Mouse (Mus musculus): Measurements from ENCODE around the gene Ass1. TPM values are rescaled to one million over a fixed set of nuclear protein-coding genes. Genes with fewer than 3 reads are reported as not detected.

The Ass1 gene
- total and polyA plus RNA-seq, 2 experiments = 3,064 to 3,470 TPM

DNA sequence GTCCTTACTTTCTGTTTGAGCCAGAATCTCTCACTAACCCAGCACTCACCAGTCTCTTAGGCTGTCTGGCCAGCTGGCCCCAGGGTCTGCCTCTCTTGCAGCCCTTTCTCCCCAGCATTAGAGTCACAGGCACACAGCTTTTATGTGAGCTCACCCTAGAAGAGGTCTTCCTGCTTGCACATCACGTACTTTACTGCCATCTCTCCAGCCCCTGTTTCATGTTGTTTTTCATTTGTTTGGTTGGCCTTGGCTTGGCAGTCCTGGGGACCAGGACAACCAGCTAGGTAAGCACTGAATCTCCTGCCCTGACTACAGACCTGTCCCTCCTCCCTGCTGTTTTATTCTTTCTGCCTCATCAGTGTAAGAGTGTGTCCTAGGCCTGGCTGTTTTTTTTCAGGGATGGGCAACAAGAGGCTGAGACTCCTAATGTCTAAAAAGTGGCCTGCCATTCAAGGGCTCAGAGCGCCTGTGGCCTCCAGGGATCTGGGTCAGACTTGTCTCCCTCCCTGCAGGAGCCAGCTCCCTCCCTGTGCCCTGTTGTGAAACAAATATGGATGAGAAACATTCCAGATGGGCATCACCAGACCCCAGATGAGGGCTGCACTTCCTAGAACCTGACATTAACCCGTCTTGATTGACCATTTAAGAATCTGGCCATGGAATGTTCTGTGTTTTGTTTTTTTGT, 21.1 kb upstream of the Ass1 start:
- Histone ChIP-seq H3K9ac (ENCODE audit: low read depth, low read length) (no peak overlapping the region), H3K36me3 (ENCODE audit: control insufficient read depth, insufficient read depth, low read length) (no peaks in the 10 kb centered on the region), H3K27me3 (ENCODE audit: control insufficient read depth, insufficient read depth, low read length) (no peaks in the 10 kb centered on the region), H3K4me1 (ENCODE audit: control insufficient read depth, insufficient read depth, low read length) (peaks cover 7% of the 10 kb centered on the region), H3K4me3 (ENCODE audit: insufficient read depth, low read depth, low read length) (no peak overlapping the region), H3K79me2 (ENCODE audit: control insufficient read depth, insufficient read depth, low read length) (no peaks in the 10 kb centered on the region), H3K27ac (replicated peaks; ENCODE audit: insufficient read depth, low read depth, low read length) (no peak overlapping the region)
- WGBS = 62% methylated on average over 3 of the region's 3 CpGs
- no peak for DNase-seq (ENCODE audit: extremely low read depth, low read depth, low spot score)
- TF ChIP-seq POLR2A (IDR thresholded peaks at IDR 0.05; ENCODE audit: extremely low read depth, insufficient read depth, low read length) = no peak
- no peak for TF ChIP-seq CTCF (IDR thresholded peaks at IDR 0.05; ENCODE audit: low read depth, low read length)

- no peaks in the 10 kb centered on the region for H3K36me3 ChIP-seq (ENCODE audit: control insufficient read depth, insufficient read depth, low read length)
- H3K9ac ChIP-seq (ENCODE audit: low read depth, low read length) = no peak overlapping the region
- H3K4me3 ChIP-seq (ENCODE audit: insufficient read depth, low read depth, low read length) = no peak overlapping the region
- 48% methylated on average over 4 of the region's 4 CpGs for WGBS
- H3K27me3 ChIP-seq (ENCODE audit: control insufficient read depth, insufficient read depth, low read length) = no peaks in the 10 kb centered on the region
- no peaks in the 10 kb centered on the region for H3K79me2 ChIP-seq (ENCODE audit: control insufficient read depth, insufficient read depth, low read length)
- H3K4me1 ChIP-seq (ENCODE audit: control insufficient read depth, insufficient read depth, low read length) = peaks cover 10% of the 10 kb centered on the region
- no peak for DNase-seq (ENCODE audit: extremely low read depth, low read depth, low spot score)
- TF ChIP-seq CTCF (IDR thresholded peaks at IDR 0.05; ENCODE audit: low read depth, low read length) (no peak), POLR2A (IDR thresholded peaks at IDR 0.05; ENCODE audit: extremely low read depth, insufficient read depth, low read length) (0 out of 2 replicates have a peak, but pooled peaks have one; percentile 10)
- no peak overlapping the region for H3K27ac ChIP-seq (replicated peaks; ENCODE audit: insufficient read depth, low read depth, low read length)
Measured at GRCm38 (mm10) chr2:31449441-31449815, 20.6 kb upstream of the Ass1 start.

GRCm38 (mm10) chr2:31449902-31450301, 20.1 kb upstream of the Ass1 start:
- H3K27me3 ChIP-seq (ENCODE audit: control insufficient read depth, insufficient read depth, low read length) = no peaks in the 10 kb centered on the region
- DNase-seq (ENCODE audit: extremely low read depth, low read depth, low spot score) = no peak
- TF ChIP-seq CTCF (IDR thresholded peaks at IDR 0.05; ENCODE audit: low read depth, low read length) = no peak
- no peak for TF ChIP-seq POLR2A (IDR thresholded peaks at IDR 0.05; ENCODE audit: extremely low read depth, insufficient read depth, low read length)
- 95% methylated on average over 4 of the region's 4 CpGs for WGBS
- H3K4me1 ChIP-seq (ENCODE audit: control insufficient read depth, insufficient read depth, low read length) = peaks cover 14% of the 10 kb centered on the region
- no peak overlapping the region for H3K9ac ChIP-seq (ENCODE audit: low read depth, low read length)
- no peak overlapping the region for H3K4me3 ChIP-seq (ENCODE audit: insufficient read depth, low read depth, low read length)
- H3K79me2 ChIP-seq (ENCODE audit: control insufficient read depth, insufficient read depth, low read length) = no peaks in the 10 kb centered on the region
- H3K27ac ChIP-seq (replicated peaks; ENCODE audit: insufficient read depth, low read depth, low read length) = no peak overlapping the region
- H3K36me3 ChIP-seq (ENCODE audit: control insufficient read depth, insufficient read depth, low read length) = no peaks in the 10 kb centered on the region

DNA sequence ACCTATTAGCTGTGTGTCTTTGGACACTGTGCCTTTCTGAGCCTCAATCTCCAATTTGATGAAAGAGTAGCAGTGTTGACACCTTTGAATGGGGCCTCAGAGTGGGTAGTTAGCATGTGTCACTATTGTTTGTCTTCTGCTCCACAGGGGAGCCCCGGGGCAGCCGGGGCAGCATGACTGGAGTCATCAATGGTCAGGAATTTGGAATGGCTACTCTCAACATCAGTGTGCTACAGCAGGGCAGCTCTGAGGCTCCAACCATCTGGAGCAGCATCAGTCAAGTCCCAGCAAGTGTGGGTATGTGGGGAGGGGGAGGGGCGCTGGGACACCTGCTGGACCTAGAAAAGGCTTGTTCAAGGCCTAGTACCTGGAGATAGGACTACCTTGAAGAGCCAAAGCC, 19.3 kb upstream of the Ass1 start:
- H3K27me3 ChIP-seq (ENCODE audit: control insufficient read depth, insufficient read depth, low read length) = no peaks in the 10 kb centered on the region
- no peak overlapping the region for H3K4me3 ChIP-seq (ENCODE audit: insufficient read depth, low read depth, low read length)
- no peak overlapping the region for H3K27ac ChIP-seq (replicated peaks; ENCODE audit: insufficient read depth, low read depth, low read length)
- H3K79me2 ChIP-seq (ENCODE audit: control insufficient read depth, insufficient read depth, low read length) = no peaks in the 10 kb centered on the region
- H3K9ac ChIP-seq (ENCODE audit: low read depth, low read length) = no peak overlapping the region
- TF ChIP-seq CTCF (IDR thresholded peaks at IDR 0.05; ENCODE audit: low read depth, low read length) (no peak), POLR2A (IDR thresholded peaks at IDR 0.05; ENCODE audit: extremely low read depth, insufficient read depth, low read length) (0 out of 2 replicates have a peak, but pooled peaks have one; percentile 11)
- DNase-seq (ENCODE audit: extremely low read depth, low read depth, low spot score) = no peak
- 39% methylated on average over 3 of the region's 3 CpGs for WGBS
- peaks cover 20% of the 10 kb centered on the region for H3K4me1 ChIP-seq (ENCODE audit: control insufficient read depth, insufficient read depth, low read length)
- no peaks in the 10 kb centered on the region for H3K36me3 ChIP-seq (ENCODE audit: control insufficient read depth, insufficient read depth, low read length)

DNA sequence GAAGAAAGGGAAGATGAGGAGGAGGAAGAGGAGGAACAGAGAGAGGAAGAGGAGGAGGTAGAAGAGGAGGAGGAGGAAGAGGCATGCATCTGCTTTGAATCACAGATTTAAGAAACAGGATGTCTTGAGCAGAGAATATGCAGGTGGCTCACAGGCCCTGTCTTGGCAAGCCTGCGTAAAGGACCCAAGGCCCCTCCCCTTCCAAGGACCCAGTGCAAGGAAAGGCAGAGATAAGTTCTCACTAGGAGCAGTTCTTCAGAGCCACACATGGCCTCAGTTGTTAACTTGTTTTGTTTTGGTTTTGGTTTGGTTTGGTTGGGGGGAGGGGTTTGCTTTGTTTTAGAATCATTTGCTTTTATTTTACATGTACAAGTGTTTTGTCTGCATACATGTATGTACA, 18.5 kb upstream of the Ass1 start:
- TF ChIP-seq POLR2A (IDR thresholded peaks at IDR 0.05; ENCODE audit: extremely low read depth, insufficient read depth, low read length) (no peak), CTCF (IDR thresholded peaks at IDR 0.05; ENCODE audit: low read depth, low read length) (no peak)
- H3K4me3 ChIP-seq (ENCODE audit: insufficient read depth, low read depth, low read length) = no peak overlapping the region
- H3K27ac ChIP-seq (replicated peaks; ENCODE audit: insufficient read depth, low read depth, low read length) = no peak overlapping the region
- DNase-seq (ENCODE audit: extremely low read depth, low read depth, low spot score) = no peak
- no peak overlapping the region for H3K9ac ChIP-seq (ENCODE audit: low read depth, low read length)
- no peaks in the 10 kb centered on the region for H3K36me3 ChIP-seq (ENCODE audit: control insufficient read depth, insufficient read depth, low read length)
- no peaks in the 10 kb centered on the region for H3K27me3 ChIP-seq (ENCODE audit: control insufficient read depth, insufficient read depth, low read length)
- peaks cover 25% of the 10 kb centered on the region for H3K4me1 ChIP-seq (ENCODE audit: control insufficient read depth, insufficient read depth, low read length)
- H3K79me2 ChIP-seq (ENCODE audit: control insufficient read depth, insufficient read depth, low read length) = no peaks in the 10 kb centered on the region
- WGBS = 57% methylated on average over 1 of the region's 1 CpGs

GRCm38 (mm10) chr2:31453011-31453410, 17.0 kb upstream of the Ass1 start:
- 0 out of 2 replicates have a peak, but pooled peaks have one; percentile 16 for TF ChIP-seq POLR2A (IDR thresholded peaks at IDR 0.05; ENCODE audit: extremely low read depth, insufficient read depth, low read length)
- TF ChIP-seq CTCF (IDR thresholded peaks at IDR 0.05; ENCODE audit: low read depth, low read length) = no peak
- no peak overlapping the region for H3K4me3 ChIP-seq (ENCODE audit: insufficient read depth, low read depth, low read length)
- peaks cover 26% of the 10 kb centered on the region for H3K4me1 ChIP-seq (ENCODE audit: control insufficient read depth, insufficient read depth, low read length)
- no peak overlapping the region for H3K27ac ChIP-seq (replicated peaks; ENCODE audit: insufficient read depth, low read depth, low read length)
- no peak overlapping the region for H3K9ac ChIP-seq (ENCODE audit: low read depth, low read length)
- no peaks in the 10 kb centered on the region for H3K79me2 ChIP-seq (ENCODE audit: control insufficient read depth, insufficient read depth, low read length)
- no peaks in the 10 kb centered on the region for H3K36me3 ChIP-seq (ENCODE audit: control insufficient read depth, insufficient read depth, low read length)
- H3K27me3 ChIP-seq (ENCODE audit: control insufficient read depth, insufficient read depth, low read length) = no peaks in the 10 kb centered on the region
- no peak for DNase-seq (ENCODE audit: extremely low read depth, low read depth, low spot score)
- WGBS = 48% methylated on average over 13 of the region's 13 CpGs

Data from liver, adult 2 months (tissue).